Mouse (Mus musculus): ENCODE data around the gene Bco2.

GRCm38 (mm10) chr9:50515462-50515861, 39.5 kb downstream of the Bco2 start:
- TF ChIP-seq POLR2A (IDR thresholded peaks at IDR 0.05; ENCODE audit: control insufficient read depth, low read depth, low read length), result no peak
- TF ChIP-seq CTCF (IDR thresholded peaks at IDR 0.05; ENCODE audit: control insufficient read depth, insufficient read depth, insufficient replicate concordance, low read depth, low read length), result no peak

Data from testis, adult 2 months (tissue).